Mouse (Mus musculus) A20 (cell line): ENCODE results near the gene Ppp3ca.
A peak's percentile ranks its signal among the peaks of the same experiment; 100 is the strongest.

Experiments
- DNase-seq: peaks from one replicate; pipeline ENCODE4 v3.0.0-alpha.2; 2011; ENCODE audit warnings: low read depth, low spot score

Gene Ppp3ca

GRCm38 (mm10) chr3:136813886-136814285 is 144.0 kb downstream of the Ppp3ca start:
- no peak for DNase-seq

GRCm38 (mm10) chr3:136814916-136815315 is 145.0 kb downstream of the Ppp3ca start:
- no peak for DNase-seq

DNA sequence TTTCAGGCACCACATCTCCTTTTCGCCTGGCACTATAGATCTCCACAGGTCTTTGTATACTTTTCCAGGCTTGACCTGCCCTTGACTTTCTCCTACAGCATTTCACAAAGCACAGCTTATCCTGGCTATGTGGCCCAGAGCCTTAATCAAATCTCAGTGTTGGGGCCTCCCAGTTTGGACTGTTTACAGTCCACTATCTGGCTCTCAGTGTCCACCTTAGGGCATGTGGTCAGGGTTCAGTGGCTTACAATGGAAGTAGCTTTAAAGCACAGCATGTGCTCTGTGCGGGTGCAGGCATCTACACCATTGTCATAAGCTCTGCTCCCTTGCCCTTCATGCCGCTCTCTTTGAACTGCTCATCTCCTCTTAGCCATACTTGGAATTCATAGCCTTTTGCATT is 146.4 kb downstream of the Ppp3ca start:
- DNase-seq = no peak

DNA sequence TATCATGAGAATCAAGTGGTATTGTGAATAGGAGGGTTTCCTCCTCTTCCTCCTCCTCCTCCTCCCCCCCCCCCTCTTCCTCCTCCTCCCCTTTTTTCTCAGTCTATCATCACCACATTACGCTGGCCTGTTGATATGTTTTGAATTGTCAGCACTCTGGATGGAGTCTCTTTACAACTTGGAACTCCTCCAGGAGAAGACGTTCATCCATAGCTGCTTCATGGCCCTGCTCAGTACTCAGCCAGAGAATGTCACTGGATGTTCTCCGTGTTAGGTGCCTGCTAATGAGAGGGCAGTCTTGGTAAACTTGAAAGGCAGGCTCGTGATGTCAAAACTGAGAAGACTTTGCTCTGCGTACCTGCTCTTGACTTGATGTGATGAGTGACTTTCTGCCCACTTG is 149.1 kb downstream of the Ppp3ca start:
- no peak for DNase-seq

- DNase-seq = no peak
Measured at GRCm38 (mm10) chr3:136821039-136821438, 151.1 kb downstream of the Ppp3ca start.

DNA sequence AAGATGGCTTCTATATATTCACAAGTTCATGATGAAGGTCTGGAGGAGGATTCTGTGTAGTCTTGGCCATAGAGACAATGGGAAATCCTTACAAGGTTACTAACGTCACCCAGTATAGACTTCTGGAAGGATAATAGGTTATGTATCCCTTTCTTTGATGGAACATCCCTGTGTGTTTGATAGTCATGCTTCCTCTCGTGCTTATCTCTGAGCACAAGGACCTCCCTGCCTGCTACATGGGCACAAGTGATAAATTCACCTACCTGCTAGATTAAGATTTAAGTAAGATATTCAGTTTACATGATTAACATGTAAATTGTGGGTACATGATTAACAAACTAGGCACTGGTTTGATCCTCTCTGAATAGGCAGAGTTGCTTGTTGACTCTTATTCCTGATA is 152.1 kb downstream of the Ppp3ca start:
- DNase-seq = no peak

- no peak for DNase-seq
Measured at GRCm38 (mm10) chr3:136822431-136822830, 152.5 kb downstream of the Ppp3ca start.

GRCm38 (mm10) chr3:136828451-136828850 is 158.5 kb downstream of the Ppp3ca start:
- no peak for DNase-seq

DNA sequence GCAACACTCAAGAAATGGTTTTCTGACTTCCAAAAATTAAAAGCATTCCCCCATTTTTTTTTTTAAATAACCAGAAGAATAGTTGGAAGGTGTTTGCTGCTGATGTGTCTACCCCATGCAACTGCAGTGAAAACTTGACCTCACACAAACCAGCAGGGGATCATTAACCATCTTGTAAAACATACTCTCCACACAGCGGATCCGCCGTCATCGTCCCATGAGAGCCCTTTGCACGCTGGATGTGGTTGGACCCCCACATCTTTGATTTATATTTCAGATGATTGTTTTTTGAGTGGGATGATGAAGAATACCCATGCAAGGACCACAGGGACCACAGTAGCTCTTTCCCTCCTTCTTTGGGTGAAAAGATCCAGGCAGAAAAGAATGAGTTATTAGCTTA is 159.2 kb downstream of the Ppp3ca start:
- DNase-seq = no peak

DNA sequence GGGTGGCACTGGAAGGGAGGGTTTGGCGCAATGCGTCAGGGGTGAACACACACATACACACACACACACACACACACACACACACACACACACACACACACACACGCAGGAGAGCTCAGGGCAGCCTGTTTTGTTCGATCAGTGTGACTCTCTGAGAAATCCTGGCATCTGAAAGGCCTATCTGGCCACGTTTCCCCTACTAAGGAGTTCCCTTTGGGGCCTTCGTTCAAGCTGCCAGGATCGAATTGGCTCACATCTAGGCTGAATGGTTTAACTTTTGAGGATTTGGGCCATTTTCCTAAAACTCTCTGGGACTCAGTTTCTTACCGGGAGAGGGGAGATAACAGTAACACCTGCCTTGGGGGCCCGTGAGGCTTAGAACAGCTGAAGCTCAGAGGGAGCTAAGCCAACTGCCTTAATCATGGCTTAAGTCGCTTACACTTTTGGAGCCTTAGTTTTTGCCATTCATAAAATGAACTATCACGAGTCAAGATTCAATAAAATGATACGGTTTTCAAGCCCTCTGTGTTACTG is 160.8 kb downstream of the Ppp3ca start:
- no peak for DNase-seq

DNA sequence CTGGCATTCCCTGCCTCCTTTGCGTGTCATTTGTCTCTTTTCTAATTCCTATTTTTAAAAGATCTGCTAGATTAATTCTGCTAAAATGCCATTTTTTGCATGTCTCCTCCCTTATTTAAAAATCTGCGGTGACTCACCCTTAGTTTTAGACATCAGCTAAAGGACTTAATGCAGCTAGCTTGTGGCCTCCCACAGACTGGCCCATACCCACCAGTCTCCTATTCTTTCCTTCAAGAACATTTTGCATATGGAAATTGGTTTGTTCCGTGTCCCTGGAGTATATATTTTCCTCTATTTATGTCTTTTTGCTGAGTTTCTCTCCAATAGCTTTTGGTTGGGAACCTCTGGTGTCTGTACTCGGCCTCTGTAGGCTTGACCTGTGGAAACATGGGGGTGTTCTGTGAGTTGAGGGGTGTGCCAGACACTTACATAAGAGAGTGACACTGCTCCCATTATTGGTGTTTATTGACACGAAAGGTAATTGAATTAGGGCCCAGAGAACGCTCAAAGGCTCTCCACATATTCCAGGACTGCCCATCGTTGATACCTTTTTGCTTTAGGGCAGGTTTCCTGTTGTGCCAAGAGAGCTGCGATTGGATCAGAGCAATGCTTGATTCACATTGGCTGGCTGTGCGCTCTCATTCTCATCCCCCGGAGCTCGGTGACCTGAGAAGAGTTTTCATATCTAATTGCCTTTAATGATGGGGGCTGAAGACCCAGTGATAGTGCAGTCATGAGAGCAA is 163.2 kb downstream of the Ppp3ca start:
- DNase-seq = no peak

DNA sequence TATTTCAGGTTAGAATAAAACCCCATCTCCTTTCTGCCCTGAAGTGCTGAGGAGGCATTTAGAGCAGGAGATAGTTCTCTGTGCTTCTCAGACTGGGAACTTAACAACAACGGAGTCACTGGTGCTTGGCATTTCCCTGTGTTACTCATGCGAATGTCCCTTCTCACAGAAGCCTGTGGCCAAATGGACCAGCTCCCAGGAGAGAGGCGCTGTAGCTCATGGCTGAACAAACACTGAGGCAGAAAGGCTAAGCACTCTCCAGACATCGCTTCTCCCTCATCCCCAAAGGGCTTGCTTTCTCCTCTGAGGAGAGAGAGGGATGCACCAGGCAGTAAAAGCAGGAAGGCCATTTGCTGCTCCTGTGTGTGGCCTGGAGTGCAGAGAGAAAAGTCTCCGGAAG is 164.0 kb downstream of the Ppp3ca start:
- DNase-seq = no peak

GRCm38 (mm10) chr3:136835851-136836250 is 165.9 kb downstream of the Ppp3ca start:
- no peak for DNase-seq

DNA sequence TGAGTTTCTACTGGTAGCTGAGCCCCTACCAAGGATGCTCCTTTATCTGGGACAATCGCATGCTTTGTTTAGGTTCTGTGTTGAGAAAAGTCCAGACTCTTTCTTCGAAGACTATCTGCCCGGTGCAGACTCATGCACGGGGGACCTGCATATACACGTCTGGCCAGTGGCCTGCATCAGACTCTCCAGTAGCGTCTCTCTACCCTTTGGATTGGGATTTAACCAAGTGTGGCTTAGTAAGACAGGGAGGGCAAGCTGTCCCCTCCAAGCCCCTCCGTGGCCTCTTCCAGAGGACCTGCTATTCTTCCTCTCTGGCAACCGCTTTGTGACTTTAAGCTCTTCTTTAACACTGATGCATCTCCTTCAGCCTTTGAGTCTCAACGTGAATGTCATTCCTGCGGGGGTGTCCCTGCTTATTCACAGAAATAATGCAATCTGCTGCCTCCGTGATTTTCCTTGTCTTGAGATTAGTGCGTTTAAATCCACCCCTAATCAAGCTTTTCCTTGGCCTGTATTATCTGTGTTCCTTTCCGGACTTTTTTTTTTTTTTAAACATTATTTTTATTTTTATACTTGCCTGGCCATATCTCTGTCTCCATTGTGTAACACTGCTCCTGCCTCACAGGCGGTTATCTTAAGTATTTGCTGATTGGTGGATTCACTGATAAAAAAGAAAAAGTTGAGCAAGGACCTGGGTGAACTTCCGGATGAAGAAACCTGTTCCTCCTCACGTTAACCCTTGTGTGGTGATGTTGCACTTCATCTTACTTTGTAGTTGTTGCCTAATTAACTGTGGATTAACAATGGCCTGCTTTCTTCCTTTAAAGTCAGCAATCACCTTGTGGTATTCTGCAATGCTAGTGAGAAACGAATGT is 166.6 kb downstream of the Ppp3ca start:
- DNase-seq = no peak

DNA sequence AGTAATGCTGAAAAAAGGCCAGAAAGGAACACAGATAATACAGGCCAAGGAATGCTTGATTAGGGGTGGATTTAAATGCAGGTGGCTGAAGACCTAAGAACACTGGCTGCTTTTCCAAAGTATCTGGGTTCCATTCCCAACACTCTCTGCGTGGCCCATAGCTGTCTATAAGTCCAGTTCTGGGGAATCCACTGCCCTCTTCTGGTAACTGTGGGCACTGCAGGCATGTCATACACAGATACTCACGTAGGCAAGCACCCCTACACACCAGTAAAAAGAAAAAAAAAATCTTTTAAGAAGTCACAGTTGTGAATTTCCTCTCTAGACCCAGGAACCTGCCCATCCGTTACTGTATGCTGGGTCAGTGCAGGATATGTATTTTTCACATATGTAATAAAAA is 167.7 kb downstream of the Ppp3ca start:
- DNase-seq = peak; percentile 58

GRCm38 (mm10) chr3:136841282-136841681 is 171.4 kb downstream of the Ppp3ca start:
- no peak for DNase-seq

DNA sequence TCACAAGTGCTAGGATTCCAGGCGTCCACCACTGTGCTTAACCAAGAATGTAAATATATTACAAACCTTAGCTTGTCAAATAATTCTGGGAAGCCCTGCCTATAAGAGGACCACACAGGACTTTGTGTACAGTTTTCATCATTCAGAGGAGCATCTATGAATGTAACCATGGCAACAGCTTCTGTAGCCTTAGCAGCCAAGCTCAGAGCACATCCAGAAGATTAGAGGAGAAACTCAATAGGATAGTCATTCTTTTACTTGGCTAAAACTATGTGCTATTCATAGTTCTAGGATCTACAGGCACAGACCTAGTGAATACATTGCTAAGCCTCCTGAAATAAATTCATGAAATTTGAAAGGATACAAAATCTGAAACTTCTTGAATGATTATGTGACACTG is 172.5 kb downstream of the Ppp3ca start:
- DNase-seq = no peak

GRCm38 (mm10) chr3:136843811-136844491 is 174.0 kb downstream of the Ppp3ca start:
- DNase-seq = no peak

DNA sequence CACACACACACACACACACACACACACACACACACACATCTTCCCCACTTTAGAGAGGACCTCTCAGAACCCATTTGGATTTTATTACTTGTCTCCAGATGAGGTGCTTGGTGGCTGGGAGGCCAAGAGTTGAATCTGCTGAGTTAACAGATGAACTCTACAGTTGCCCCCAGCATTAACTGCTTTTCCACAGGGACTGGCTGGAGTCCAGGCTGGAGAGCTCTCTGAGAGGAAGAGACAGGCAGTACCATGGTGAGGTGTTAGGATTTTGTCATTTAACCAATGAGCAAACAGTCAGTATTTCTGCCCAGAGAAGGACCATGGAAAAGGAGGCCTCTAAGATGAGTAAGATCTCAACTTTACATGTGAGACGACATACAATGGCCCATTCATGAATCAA is 179.1 kb downstream of the Ppp3ca start:
- DNase-seq = no peak

GRCm38 (mm10) chr3:136852921-136853320 is 183.0 kb downstream of the Ppp3ca start:
- DNase-seq = no peak

DNA sequence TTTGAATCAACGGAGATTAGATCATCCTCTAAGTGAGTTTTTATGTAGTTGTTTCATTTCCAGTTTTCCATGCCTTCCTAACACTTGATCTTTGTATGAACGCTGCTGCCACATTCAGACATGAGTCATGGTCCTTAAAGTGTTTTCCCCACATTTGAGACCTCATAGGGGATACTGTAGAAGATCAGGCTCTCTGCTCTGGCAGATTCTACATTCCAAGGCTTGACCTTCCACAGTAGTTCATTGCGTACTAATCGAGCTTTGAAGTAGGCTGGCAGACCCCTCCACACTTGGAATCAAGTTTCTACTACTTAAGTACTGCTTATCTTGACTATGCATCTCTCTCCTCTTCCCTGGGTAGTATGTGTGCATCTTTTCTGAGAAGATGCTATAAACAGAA is 183.7 kb downstream of the Ppp3ca start:
- no peak for DNase-seq

- DNase-seq = no peak
Measured at GRCm38 (mm10) chr3:136855996-136856395, 186.1 kb downstream of the Ppp3ca start.
